Mouse (Mus musculus): Measurements from ENCODE around the gene Itpk1. TPM values are rescaled to one million over a fixed set of nuclear protein-coding genes. Genes with fewer than 3 reads are reported as not detected.
A peak's percentile ranks its signal among the peaks of the same experiment; 100 is the strongest.

Itpk1 gene
- polyA plus RNA-seq, 1 experiment from 2014 or later, result 15.9 TPM

- 77% methylated on average over 9 of the region's 9 CpGs for WGBS
- Histone ChIP-seq H3K27me3 (ENCODE audit: control insufficient read depth, insufficient read depth, low read length) (no peaks in the 10 kb centered on the region), H3K4me2 (replicated peaks; ENCODE audit: low read depth, low read length) (no peak overlapping the region), H3K27ac (ENCODE audit: low read length) (no peak overlapping the region), H3K9ac (replicated peaks; ENCODE audit: low read depth, low read length) (no peak overlapping the region), H3K4me3 (ENCODE audit: low read depth, low read length) (no peak overlapping the region), H3K36me3 (ENCODE audit: control insufficient read depth, insufficient read depth, low read length) (peaks cover 3% of the 10 kb centered on the region), H3K4me1 (ENCODE audit: control insufficient read depth, insufficient read depth, low read length) (no peaks in the 10 kb centered on the region), H3K9me3 (ENCODE audit: control insufficient read depth, low read depth, low read length) (no peaks in the 10 kb centered on the region)
- ATAC-seq (ENCODE audit: insufficient number of reproducible peaks, insufficient read depth, low FRiP score, low read depth), result no peak
These were observed 118.3 kb downstream of the Itpk1 start for GRCm38 (mm10) chr12:102586286-102586881.

GRCm38 (mm10) chr12:102585390-102585789 is 119.3 kb downstream of the Itpk1 start:
- H3K4me1 ChIP-seq (ENCODE audit: control insufficient read depth, insufficient read depth, low read length), result no peaks in the 10 kb centered on the region
- no peaks in the 10 kb centered on the region for H3K9me3 ChIP-seq (ENCODE audit: control insufficient read depth, low read depth, low read length)
- H3K27ac ChIP-seq (ENCODE audit: low read length), result no peak overlapping the region
- no peak for ATAC-seq (ENCODE audit: insufficient number of reproducible peaks, insufficient read depth, low FRiP score, low read depth)
- no peak overlapping the region for H3K4me3 ChIP-seq (ENCODE audit: low read depth, low read length)
- no peak overlapping the region for H3K4me2 ChIP-seq (replicated peaks; ENCODE audit: low read depth, low read length)
- no peak overlapping the region for H3K9ac ChIP-seq (replicated peaks; ENCODE audit: low read depth, low read length)
- peaks cover 3% of the 10 kb centered on the region for H3K36me3 ChIP-seq (ENCODE audit: control insufficient read depth, insufficient read depth, low read length)
- no peaks in the 10 kb centered on the region for H3K27me3 ChIP-seq (ENCODE audit: control insufficient read depth, insufficient read depth, low read length)
- WGBS, result 80% methylated on average over 3 of the region's 3 CpGs

GRCm38 (mm10) chr12:102582441-102582840 is 122.3 kb downstream of the Itpk1 start:
- H3K9ac ChIP-seq (replicated peaks; ENCODE audit: low read depth, low read length), result no peak overlapping the region
- 77% methylated on average over 11 of the region's 11 CpGs for WGBS

GRCm38 (mm10) chr12:102581579-102582196 is 123.0 kb downstream of the Itpk1 start:
- ATAC-seq (ENCODE audit: insufficient number of reproducible peaks, insufficient read depth, low FRiP score, low read depth), result no peak
- WGBS, result 71% methylated on average over 5 of the region's 5 CpGs

More at GRCm38 (mm10) chr12:102582441-102582840, 122.3 kb downstream of the Itpk1 start:
- Histone ChIP-seq H3K27me3 (ENCODE audit: control insufficient read depth, insufficient read depth, low read length) (no peaks in the 10 kb centered on the region), H3K9me3 (ENCODE audit: control insufficient read depth, low read depth, low read length) (no peaks in the 10 kb centered on the region), H3K4me3 (ENCODE audit: low read depth, low read length) (no peak overlapping the region), H3K36me3 (ENCODE audit: control insufficient read depth, insufficient read depth, low read length) (peaks cover 6% of the 10 kb centered on the region), H3K27ac (ENCODE audit: low read length) (no peak overlapping the region), H3K4me1 (ENCODE audit: control insufficient read depth, insufficient read depth, low read length) (no peaks in the 10 kb centered on the region; the same call in 1 of the 2 replicates), H3K4me2 (replicated peaks; ENCODE audit: low read depth, low read length) (no peak overlapping the region)
- ATAC-seq (ENCODE audit: insufficient number of reproducible peaks, insufficient read depth, low FRiP score, low read depth), result no peak

GRCm38 (mm10) chr12:102579041-102579440 is 125.7 kb downstream of the Itpk1 start:
- Histone ChIP-seq H3K9ac (replicated peaks; ENCODE audit: low read depth, low read length) (no peak overlapping the region), H3K9me3 (ENCODE audit: control insufficient read depth, low read depth, low read length) (no peaks in the 10 kb centered on the region), H3K4me1 (ENCODE audit: control insufficient read depth, insufficient read depth, low read length) (peaks cover 3% of the 10 kb centered on the region; the same call in 1 of the 2 replicates), H3K4me3 (ENCODE audit: low read depth, low read length) (no peak overlapping the region), H3K36me3 (ENCODE audit: control insufficient read depth, insufficient read depth, low read length) (peaks cover 3% of the 10 kb centered on the region; the same call in 1 of the 2 replicates), H3K27me3 (ENCODE audit: control insufficient read depth, insufficient read depth, low read length) (no peaks in the 10 kb centered on the region), H3K27ac (ENCODE audit: low read length) (no peak overlapping the region), H3K4me2 (replicated peaks; ENCODE audit: low read depth, low read length) (no peak overlapping the region)
- WGBS, result 60% methylated on average over 6 of the region's 6 CpGs
- peak; percentile 35; the same call in 1 of the 2 replicates for ATAC-seq (ENCODE audit: insufficient number of reproducible peaks, insufficient read depth, low FRiP score, low read depth)

More at GRCm38 (mm10) chr12:102581579-102582196, 123.0 kb downstream of the Itpk1 start:
- H3K4me3 ChIP-seq (ENCODE audit: low read depth, low read length), result no peak overlapping the region
- no peak overlapping the region for H3K9ac ChIP-seq (replicated peaks; ENCODE audit: low read depth, low read length)
- H3K4me2 ChIP-seq (replicated peaks; ENCODE audit: low read depth, low read length), result no peak overlapping the region
- H3K4me1 ChIP-seq (ENCODE audit: control insufficient read depth, insufficient read depth, low read length), result peaks cover 3% of the 10 kb centered on the region; the same call in 1 of the 2 replicates
- no peaks in the 10 kb centered on the region for H3K27me3 ChIP-seq (ENCODE audit: control insufficient read depth, insufficient read depth, low read length)
- no peaks in the 10 kb centered on the region for H3K9me3 ChIP-seq (ENCODE audit: control insufficient read depth, low read depth, low read length)
- H3K36me3 ChIP-seq (ENCODE audit: control insufficient read depth, insufficient read depth, low read length), result peaks cover 6% of the 10 kb centered on the region
- H3K27ac ChIP-seq (ENCODE audit: low read length), result no peak overlapping the region

- no peak overlapping the region for H3K4me3 ChIP-seq (ENCODE audit: low read depth, low read length)
- peaks cover 3% of the 10 kb centered on the region; the same call in 1 of the 2 replicates for H3K4me1 ChIP-seq (ENCODE audit: control insufficient read depth, insufficient read depth, low read length)
- 37% methylated on average over 10 of the region's 10 CpGs for WGBS
- no peak overlapping the region for H3K4me2 ChIP-seq (replicated peaks; ENCODE audit: low read depth, low read length)
- H3K36me3 ChIP-seq (ENCODE audit: control insufficient read depth, insufficient read depth, low read length), result peaks cover 3% of the 10 kb centered on the region; the same call in 1 of the 2 replicates
- ATAC-seq (ENCODE audit: insufficient number of reproducible peaks, insufficient read depth, low FRiP score, low read depth), result peak; percentile 47; the same call in 1 of the 2 replicates
- H3K27me3 ChIP-seq (ENCODE audit: control insufficient read depth, insufficient read depth, low read length), result no peaks in the 10 kb centered on the region
- no peak overlapping the region for H3K9ac ChIP-seq (replicated peaks; ENCODE audit: low read depth, low read length)
- H3K9me3 ChIP-seq (ENCODE audit: control insufficient read depth, low read depth, low read length), result no peaks in the 10 kb centered on the region
- peak overlapping the region; percentile 74 for H3K27ac ChIP-seq (ENCODE audit: low read length)
These were observed 127.9 kb downstream of the Itpk1 start for GRCm38 (mm10) chr12:102576659-102577398.

- Histone ChIP-seq H3K4me1 (ENCODE audit: control insufficient read depth, insufficient read depth, low read length) (peaks cover 3% of the 10 kb centered on the region; the same call in 1 of the 2 replicates), H3K9me3 (ENCODE audit: control insufficient read depth, low read depth, low read length) (no peaks in the 10 kb centered on the region), H3K27me3 (ENCODE audit: control insufficient read depth, insufficient read depth, low read length) (no peaks in the 10 kb centered on the region), H3K9ac (replicated peaks; ENCODE audit: low read depth, low read length) (no peak overlapping the region), H3K4me2 (replicated peaks; ENCODE audit: low read depth, low read length) (no peak overlapping the region), H3K36me3 (ENCODE audit: control insufficient read depth, insufficient read depth, low read length) (peaks cover 3% of the 10 kb centered on the region; the same call in 1 of the 2 replicates), H3K27ac (ENCODE audit: low read length) (no peak overlapping the region), H3K4me3 (ENCODE audit: low read depth, low read length) (no peak overlapping the region)
- ATAC-seq (ENCODE audit: insufficient number of reproducible peaks, insufficient read depth, low FRiP score, low read depth), result no peak
- 85% methylated on average over 5 of the region's 5 CpGs for WGBS
These were observed 129.0 kb downstream of the Itpk1 start for GRCm38 (mm10) chr12:102575541-102576329.

GRCm38 (mm10) chr12:102573036-102573435 is 131.7 kb downstream of the Itpk1 start:
- no peaks in the 10 kb centered on the region for H3K27me3 ChIP-seq (ENCODE audit: control insufficient read depth, insufficient read depth, low read length)
- peaks cover 3% of the 10 kb centered on the region; the same call in 1 of the 2 replicates for H3K4me1 ChIP-seq (ENCODE audit: control insufficient read depth, insufficient read depth, low read length)
- H3K9ac ChIP-seq (replicated peaks; ENCODE audit: low read depth, low read length), result no peak overlapping the region
- 64% methylated on average over 7 of the region's 7 CpGs for WGBS
- no peak overlapping the region for H3K27ac ChIP-seq (ENCODE audit: low read length)
- no peaks in the 10 kb centered on the region for H3K9me3 ChIP-seq (ENCODE audit: control insufficient read depth, low read depth, low read length)
- H3K4me3 ChIP-seq (ENCODE audit: low read depth, low read length), result no peak overlapping the region
- peaks cover 3% of the 10 kb centered on the region; the same call in 1 of the 2 replicates for H3K36me3 ChIP-seq (ENCODE audit: control insufficient read depth, insufficient read depth, low read length)
- ATAC-seq (ENCODE audit: insufficient number of reproducible peaks, insufficient read depth, low FRiP score, low read depth), result no peak
- no peak overlapping the region for H3K4me2 ChIP-seq (replicated peaks; ENCODE audit: low read depth, low read length)

All from stomach, embryonic 14.5 days (tissue).